Mouse (Mus musculus) MEL (cell line): ENCODE measurements around the gene Cry1.

ENCODE experiments used
- CTCF ChIP-seq, 3 experiments: IDR thresholded peaks in 2 of 3; conservative IDR thresholded peaks in 1 of 3; 2 replicates each; pipeline ENCODE4 v1.5.1; 2011 to 2012; ENCODE audit warnings: low read length in 3 of 3, low read depth in 2 of 3, mild to moderate bottlenecking in 2 of 3, improper control_type of control experiment in 1 of 3, inconsistent platforms in 1 of 3, mixed read lengths in 1 of 3, moderate library complexity in 1 of 3; ENCODE audit not compliant: control insufficient read depth in 1 of 3, insufficient read depth in 1 of 3, poor library complexity in 1 of 3, severe bottlenecking in 1 of 3
- E2F4 ChIP-seq: IDR thresholded peaks from 2 replicates; pipeline ENCODE4 v1.6.1; 2011; ENCODE audit warnings: low read depth, low read length, improper control_type of control experiment, borderline replicate concordance
- EP300 ChIP-seq, 2 experiments: IDR thresholded peaks; 2 replicates each; pipeline ENCODE4 v1.6.1; 2011; ENCODE audit warnings: improper control_type of control experiment in 2 of 2, low read length in 2 of 2, low read depth in 1 of 2, mild to moderate bottlenecking in 1 of 2
- GATA1 ChIP-seq: IDR thresholded peaks from 2 replicates; pipeline ENCODE4 v1.6.1; 2011; ENCODE audit warnings: low read depth, low read length, improper control_type of control experiment
- HCFC1 ChIP-seq: IDR thresholded peaks from 2 replicates; pipeline ENCODE4 v1.6.1; 2012; ENCODE audit warnings: low read depth, mild to moderate bottlenecking, inconsistent platforms, low read length, improper control_type of control experiment, moderate library complexity
- KAT2A ChIP-seq: conservative IDR thresholded peaks from 2 replicates; pipeline ENCODE4 v1.6.1; 2012; ENCODE audit warnings: low read depth, low read length, improper control_type of control experiment, inconsistent platforms
- MAX ChIP-seq: IDR thresholded peaks from 2 replicates; pipeline ENCODE4 v1.6.1; 2011; ENCODE audit warnings: low read length, improper control_type of control experiment
- MYB ChIP-seq: IDR thresholded peaks from 2 replicates; pipeline ENCODE4 v1.6.1; 2011; ENCODE audit warnings: mild to moderate bottlenecking, low read depth, low read length, improper control_type of control experiment
- NRF1 ChIP-seq: IDR thresholded peaks from 2 replicates; pipeline ENCODE4 v1.6.1; 2014; ENCODE audit warnings: low read depth, mild to moderate bottlenecking, inconsistent platforms, low read length, improper control_type of control experiment, moderate library complexity; ENCODE audit not compliant: poor library complexity, insufficient read depth, severe bottlenecking
- POLR2A ChIP-seq, 2 experiments: IDR thresholded peaks; 2 replicates each; pipeline ENCODE4 v1.6.1; 2011 to 2012; ENCODE audit warnings: low read length in 2 of 2, mild to moderate bottlenecking in 2 of 2, control low read depth in 1 of 2, improper control_type of control experiment in 1 of 2, low read depth in 1 of 2, moderate library complexity in 1 of 2; ENCODE audit not compliant: control insufficient read depth in 1 of 2, insufficient read depth in 1 of 2, poor library complexity in 1 of 2
- SMC3 ChIP-seq: IDR thresholded peaks from 2 replicates; pipeline ENCODE4 v1.6.1; 2011; ENCODE audit warnings: low read depth, low read length, improper control_type of control experiment
- TBP ChIP-seq: IDR thresholded peaks from 2 replicates; pipeline ENCODE4 v1.8.0; 2011; ENCODE audit warnings: low read depth, low read length, improper control_type of control experiment
- ZC3H11A ChIP-seq: IDR thresholded peaks from 2 replicates; pipeline ENCODE4 v1.6.1; 2012; ENCODE audit warnings: low read depth, mild to moderate bottlenecking, inconsistent platforms, low read length, improper control_type of control experiment

DNA sequence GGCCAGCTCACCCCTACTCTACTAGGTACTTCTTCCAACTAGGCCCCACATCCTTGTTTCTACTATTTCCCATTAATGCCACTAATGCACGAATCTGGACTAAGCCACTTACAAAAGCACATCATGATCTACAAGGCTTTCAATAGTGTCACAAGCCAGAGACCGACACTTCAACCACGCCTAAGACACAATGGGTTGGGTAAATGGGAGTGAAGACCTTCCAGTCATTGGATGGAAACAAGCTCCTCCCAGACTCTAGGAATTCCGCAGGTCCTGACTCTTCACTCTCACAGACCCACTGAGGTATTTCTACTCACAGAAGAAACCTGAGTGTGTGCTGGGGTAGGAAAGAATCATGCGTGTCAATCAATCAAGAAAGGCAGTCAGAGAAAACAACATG lies 19.6 kb downstream of the Cry1 start:
- TF ChIP-seq POLR2A (IDR thresholded peaks at IDR 0.05; ENCODE audit: control insufficient read depth in 1 of 2, insufficient read depth in 1 of 2, low read depth in 1 of 2, low read length in 2 of 2, poor library complexity in 1 of 2), result no peak
- no peak for TF ChIP-seq CTCF (IDR thresholded peaks at IDR 0.05 in 2 of 3, conservative IDR thresholded peaks at IDR 0.05 in 1 of 3; ENCODE audit: control insufficient read depth in 1 of 3, insufficient read depth in 1 of 3, low read depth in 2 of 3, low read length in 3 of 3, poor library complexity in 1 of 3, severe bottlenecking in 1 of 3)
- no peak for TF ChIP-seq ZC3H11A
- no peak for TF ChIP-seq NRF1
- TF ChIP-seq KAT2A, result no peak
- no peak for TF ChIP-seq GATA1
- TF ChIP-seq HCFC1, result no peak
- no peak for TF ChIP-seq TBP
- TF ChIP-seq MYB, result no peak
- TF ChIP-seq MAX, result no peak
- TF ChIP-seq EP300 (IDR thresholded peaks at IDR 0.05; ENCODE audit: low read depth in 1 of 2, low read length in 2 of 2), result no peak
- TF ChIP-seq SMC3, result no peak
- TF ChIP-seq E2F4, result no peak
